Mouse (Mus musculus) neural tube, postnatal 0 days (tissue): ENCODE data around the gene Gm13276. TPM values are rescaled to one million over a fixed set of nuclear protein-coding genes. Genes with fewer than 3 reads are reported as not detected.

Experiments used
- polyA plus RNA-seq: library from polyadenylated mRNA; unstranded; fragments of >200 nt; fragmentation: Nextera tagmentation; extraction: Ambion mirVana; gene quantifications from 2 replicates; pipeline ENCODE4 v1.2.1, GENCODE M21; 2015

Gene Gm13276
- polyA plus RNA-seq, 1 experiment from 2014 or later, result not detected

Other genes with a start within 250 kb of the Gm13276 start
- gene Ifna15, start 227.5 kb upstream of the Gm13276 start, polyA plus RNA-seq, result not detected in 2 replicates
- gene Ifna14, start 213.9 kb upstream of the Gm13276 start, polyA plus RNA-seq, result not detected in 2 replicates
- gene Ifna9, start 193.3 kb upstream of the Gm13276 start, polyA plus RNA-seq, result not detected in 2 replicates
- gene Ifna12, start 182.3 kb upstream of the Gm13276 start, polyA plus RNA-seq, result not detected in 2 replicates
- gene C87499, start 151.3 kb upstream of the Gm13276 start, polyA plus RNA-seq, result not detected in 2 replicates
- not detected in 2 replicates for gene Ifna13, start 141.2 kb upstream of the Gm13276 start, polyA plus RNA-seq
- not detected in 2 replicates for gene Ifna16, start 108.8 kb upstream of the Gm13276 start, polyA plus RNA-seq
- not detected in 2 replicates for gene Ifna2, start 101.8 kb upstream of the Gm13276 start, polyA plus RNA-seq
- not detected in 2 replicates for gene Ifnab, start 94.3 kb upstream of the Gm13276 start, polyA plus RNA-seq
- gene Gm26566, start 63.9 kb upstream of the Gm13276 start, polyA plus RNA-seq, result 0.15 and 1.1 TPM in 2 replicates
- gene Klhl9, start 63.2 kb upstream of the Gm13276 start, polyA plus RNA-seq, result 68.0 and 72.4 TPM in 2 replicates
- not detected in 2 replicates for gene Gm13271, start 30.8 kb upstream of the Gm13276 start, polyA plus RNA-seq
- gene Gm13283, start 25.6 kb upstream of the Gm13276 start, polyA plus RNA-seq, result not detected in 2 replicates
- 0.23 TPM in 1 of 2 replicates, not detected in the other for gene Gm13290, start 11.9 kb upstream of the Gm13276 start, polyA plus RNA-seq
- gene Gm13289, start 8.8 kb upstream of the Gm13276 start, polyA plus RNA-seq, result not detected in 2 replicates
- gene Gm13272, start 5.9 kb upstream of the Gm13276 start, polyA plus RNA-seq, result not detected in 2 replicates
- gene Ifnz, start 3.6 kb upstream of the Gm13276 start, polyA plus RNA-seq, result not detected in 2 replicates
- not detected in 2 replicates for gene Gm13277, start 2.9 kb downstream of the Gm13276 start, polyA plus RNA-seq
- not detected in 2 replicates for gene Gm13278, start 5.8 kb downstream of the Gm13276 start, polyA plus RNA-seq
- not detected in 2 replicates for gene Gm13275, start 8.8 kb downstream of the Gm13276 start, polyA plus RNA-seq
- gene Gm13279, start 11.7 kb downstream of the Gm13276 start, polyA plus RNA-seq, result not detected in 2 replicates
- gene Gm13285, start 14.0 kb downstream of the Gm13276 start, polyA plus RNA-seq, result 0.22 and 0.46 TPM in 2 replicates
- gene Gm13287, start 17.5 kb downstream of the Gm13276 start, polyA plus RNA-seq, result not detected in 2 replicates
- gene Gm13288, start 19.8 kb downstream of the Gm13276 start, polyA plus RNA-seq, result not detected in 2 replicates
- gene Ifna7, start 30.5 kb downstream of the Gm13276 start, polyA plus RNA-seq, result not detected in 2 replicates
- gene Ifna11, start 34.2 kb downstream of the Gm13276 start, polyA plus RNA-seq, result not detected in 2 replicates
- not detected in 2 replicates for gene Ifna6, start 41.7 kb downstream of the Gm13276 start, polyA plus RNA-seq
- not detected in 2 replicates for gene Ifna5, start 49.8 kb downstream of the Gm13276 start, polyA plus RNA-seq
- gene Ifna4, start 56.2 kb downstream of the Gm13276 start, polyA plus RNA-seq, result not detected in 2 replicates
- not detected in 2 replicates for gene Ifna1, start 64.4 kb downstream of the Gm13276 start, polyA plus RNA-seq
- not detected in 2 replicates for gene Ifne, start 94.5 kb downstream of the Gm13276 start, polyA plus RNA-seq